Mouse (Mus musculus): ENCODE results near the gene Bcl6.

The Bcl6 gene

GRCm38 (mm10) chr16:23919418-23919817 lies 69.2 kb downstream of the Bcl6 start:
- no peak for DNase-seq

All from right cerebral cortex, postnatal 14 days (tissue).